Mouse (Mus musculus) heart, adult 2 months (tissue): ENCODE data around the gene Trim63.

Experiments used
- CTCF ChIP-seq: fragments of 200-600 bp; IDR thresholded peaks from 2 replicates; pipeline ENCODE4 v1.8.1; 2022; ENCODE audit warnings: antibody characterized with exemption, mild to moderate bottlenecking, moderate library complexity
- POLR2A ChIP-seq: fragments of 200-500 bp; IDR thresholded peaks from 2 replicates; pipeline ENCODE4 v1.6.1; 2011; ENCODE audit warnings: mild to moderate bottlenecking, low read depth, low read length, control low read depth; ENCODE audit not compliant: insufficient read depth

GRCm38 (mm10) chr4:134310106-134310505, 4.8 kb upstream of the Trim63 start:
- TF ChIP-seq CTCF (no peak), POLR2A (no peak)
